Mouse (Mus musculus) adrenal gland, postnatal 14 days (tissue): ENCODE measurements around the gene Adarb1. TPM values are rescaled to one million over a fixed set of nuclear protein-coding genes. Genes with fewer than 3 reads are reported as not detected.
A peak's percentile ranks its signal among the peaks of the same experiment; 100 is the strongest.

Source experiments
- DNase-seq: peaks from one replicate; pipeline ENCODE4 v3.0.0; 2021; ENCODE audit warnings: mixed read lengths
- total RNA-seq: library from RNA; stranded (reverse); gene quantifications from 2 replicates; pipeline ENCODE4 v1.2.3, GENCODE M21; 2021

Gene Adarb1
- total RNA-seq, 1 experiment from 2014 or later = 21.9 TPM

DNA sequence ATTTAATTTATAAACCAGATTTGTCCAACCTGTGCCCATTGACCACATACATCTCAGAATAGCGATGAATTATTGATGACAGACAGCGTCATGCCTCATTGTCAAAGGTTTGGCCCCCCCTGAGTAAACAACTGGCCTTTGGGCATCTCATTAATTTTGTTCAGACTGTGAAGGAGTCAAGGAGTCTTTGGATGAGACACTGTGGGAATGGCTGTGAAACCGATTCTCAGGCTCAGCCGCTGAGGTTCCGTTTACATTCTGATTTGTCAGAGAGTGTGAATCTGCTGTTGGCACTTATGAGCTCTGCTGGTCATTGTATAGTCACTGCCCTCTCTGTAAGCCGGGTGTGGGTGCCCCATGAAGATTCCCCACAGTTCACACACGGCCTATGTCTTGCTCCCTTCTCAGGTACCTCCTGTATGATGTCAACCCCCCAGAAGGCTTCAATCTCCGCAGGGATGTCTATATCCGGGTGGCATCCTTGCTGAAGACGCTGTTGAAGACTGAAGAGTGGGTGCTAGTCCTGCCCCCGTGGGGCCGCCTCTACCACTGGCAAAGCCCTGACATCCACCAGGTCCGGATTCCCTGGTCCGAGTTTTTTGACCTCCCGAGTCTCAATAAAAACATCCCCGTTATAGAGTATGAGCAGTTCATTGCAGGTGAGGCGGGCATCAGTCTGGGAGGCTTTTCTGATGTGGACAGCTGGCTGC, 157.7 kb downstream of the Adarb1 start:
- DNase-seq = no peak

DNA sequence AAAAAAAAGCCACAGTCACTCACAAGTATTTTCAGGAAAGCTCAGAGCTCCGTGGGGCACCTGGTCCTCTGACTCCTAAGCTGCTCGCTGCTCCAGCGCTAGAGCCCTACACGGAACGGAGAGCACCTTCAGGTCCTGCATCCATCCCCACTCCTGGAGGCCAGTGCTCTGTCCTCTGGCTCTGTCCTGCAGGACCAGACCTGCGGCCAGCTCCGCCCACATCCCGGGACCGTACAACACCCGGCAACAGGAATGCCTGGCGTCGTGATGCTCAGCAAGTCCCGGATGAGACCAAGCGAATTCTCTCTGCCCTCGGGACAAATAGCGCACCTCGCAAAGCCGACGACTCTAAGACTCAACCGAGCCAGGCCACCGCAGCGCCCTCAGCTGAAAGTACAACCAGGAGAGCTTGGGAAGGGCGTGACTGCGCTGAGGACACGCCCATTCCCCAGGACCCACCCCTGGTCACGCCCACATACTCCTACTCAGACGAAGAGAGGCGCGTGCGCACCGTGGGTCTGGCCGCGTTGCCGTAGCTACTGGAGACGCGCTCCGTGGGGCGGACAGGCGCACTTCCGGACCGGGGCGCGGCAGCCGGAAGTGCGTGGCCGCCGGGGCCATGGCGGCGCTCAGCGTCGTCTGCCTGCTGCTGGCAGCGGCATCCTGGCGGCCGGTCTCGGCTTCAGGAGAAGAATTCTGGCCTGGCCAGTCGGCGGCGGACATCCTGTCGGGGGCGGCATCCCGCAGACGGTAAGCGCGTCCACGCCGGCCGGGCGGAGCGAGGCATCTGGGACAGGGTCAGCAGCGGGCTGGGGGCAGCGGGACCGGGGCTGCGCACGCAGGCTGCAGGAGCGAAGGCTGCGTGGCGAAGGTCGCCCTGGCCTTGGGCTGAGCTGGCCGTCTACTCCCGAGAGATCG, 159.1 kb downstream of the Adarb1 start, which contains the start of gene Pofut2:
Pofut2 (plus strand) TSS at position 515 of the 918 bp plus-strand sequence.
- peak; percentile 98 for DNase-seq

DNA sequence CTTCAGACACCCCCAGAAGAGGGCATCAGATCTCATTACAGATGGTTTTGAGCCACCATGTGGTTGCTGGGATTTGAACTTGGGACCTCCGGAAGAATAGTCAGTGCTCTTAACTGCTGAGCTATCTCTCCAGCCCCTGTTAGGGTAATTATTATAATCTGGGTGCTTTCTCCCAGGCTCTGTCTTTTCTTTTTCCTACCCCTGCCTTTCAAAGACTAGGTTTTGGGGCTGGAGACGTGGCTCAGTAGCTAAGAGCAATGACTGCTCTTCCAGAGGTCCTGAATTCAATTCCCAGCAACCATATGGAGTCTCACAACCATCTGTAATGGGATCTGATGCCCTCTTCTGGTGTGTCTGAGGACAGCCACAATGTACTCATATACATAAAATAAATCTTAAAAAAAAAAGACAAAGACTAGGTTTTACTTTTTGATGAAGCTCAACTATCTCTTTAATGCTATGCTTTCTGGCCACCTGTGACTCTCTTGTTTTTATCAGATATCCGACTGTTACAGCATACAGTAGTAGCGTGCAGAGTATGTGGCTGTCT, 160.0 kb downstream of the Adarb1 start:
- no peak for DNase-seq

DNA sequence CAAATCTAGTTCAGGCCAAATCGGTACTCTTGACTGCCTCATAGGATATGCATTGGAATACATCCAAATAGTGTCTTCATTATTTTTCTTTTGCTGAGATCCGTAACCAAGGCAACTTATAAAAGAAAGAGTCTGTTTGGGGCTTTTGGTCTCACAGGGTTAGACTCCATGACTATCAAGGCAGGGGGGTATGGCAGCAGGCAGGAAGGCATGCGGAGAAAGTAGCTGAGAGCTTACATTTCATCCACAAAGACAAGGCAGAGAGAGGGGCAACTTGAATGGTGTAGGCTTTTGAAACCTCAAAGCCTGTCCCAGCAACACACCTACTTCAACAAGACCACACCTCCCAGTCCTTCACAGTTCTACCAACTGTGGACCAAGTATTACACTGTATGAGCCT, 162.4 kb downstream of the Adarb1 start:
- DNase-seq = no peak

DNA sequence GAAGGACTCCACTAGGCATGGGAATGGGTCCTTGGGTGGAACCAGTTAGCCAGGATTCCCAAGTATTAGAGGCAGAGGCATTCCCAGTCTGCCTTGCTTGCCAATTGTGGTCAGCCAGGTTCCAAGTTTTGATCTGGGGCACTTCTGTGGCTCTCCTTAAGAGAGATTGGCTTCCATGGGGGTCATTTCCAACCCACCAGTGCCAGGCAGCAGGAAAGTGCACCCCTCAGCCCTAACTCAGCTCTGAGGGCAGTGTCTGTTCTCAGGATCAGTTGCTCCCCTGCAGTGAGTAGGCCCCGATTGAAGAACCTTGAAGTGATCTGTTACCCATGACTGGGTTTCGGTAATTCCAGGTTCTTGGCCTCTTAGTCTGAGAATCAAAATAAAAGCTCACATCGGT, 162.8 kb downstream of the Adarb1 start:
- no peak for DNase-seq

DNA sequence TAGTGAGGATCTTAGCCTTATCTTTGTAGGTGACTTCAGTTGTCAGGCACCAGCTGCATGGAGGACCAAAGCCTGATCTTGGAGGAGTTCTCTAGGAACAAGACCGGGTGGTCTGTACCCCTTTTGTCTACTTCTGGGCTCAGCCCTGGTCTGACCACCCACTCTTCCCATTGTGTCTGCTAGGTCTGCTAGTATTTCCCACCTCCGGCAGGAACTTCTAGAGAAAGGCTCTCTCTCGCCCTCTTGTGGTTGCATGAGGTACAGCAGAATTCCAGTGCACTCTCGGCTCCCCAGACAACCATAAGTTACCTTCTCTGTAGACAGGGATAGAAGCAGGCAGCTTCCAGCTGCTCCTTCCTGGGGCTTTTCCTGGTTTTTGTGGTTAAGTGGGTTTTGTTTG, 165.3 kb downstream of the Adarb1 start:
- DNase-seq = peak; percentile 89

DNA sequence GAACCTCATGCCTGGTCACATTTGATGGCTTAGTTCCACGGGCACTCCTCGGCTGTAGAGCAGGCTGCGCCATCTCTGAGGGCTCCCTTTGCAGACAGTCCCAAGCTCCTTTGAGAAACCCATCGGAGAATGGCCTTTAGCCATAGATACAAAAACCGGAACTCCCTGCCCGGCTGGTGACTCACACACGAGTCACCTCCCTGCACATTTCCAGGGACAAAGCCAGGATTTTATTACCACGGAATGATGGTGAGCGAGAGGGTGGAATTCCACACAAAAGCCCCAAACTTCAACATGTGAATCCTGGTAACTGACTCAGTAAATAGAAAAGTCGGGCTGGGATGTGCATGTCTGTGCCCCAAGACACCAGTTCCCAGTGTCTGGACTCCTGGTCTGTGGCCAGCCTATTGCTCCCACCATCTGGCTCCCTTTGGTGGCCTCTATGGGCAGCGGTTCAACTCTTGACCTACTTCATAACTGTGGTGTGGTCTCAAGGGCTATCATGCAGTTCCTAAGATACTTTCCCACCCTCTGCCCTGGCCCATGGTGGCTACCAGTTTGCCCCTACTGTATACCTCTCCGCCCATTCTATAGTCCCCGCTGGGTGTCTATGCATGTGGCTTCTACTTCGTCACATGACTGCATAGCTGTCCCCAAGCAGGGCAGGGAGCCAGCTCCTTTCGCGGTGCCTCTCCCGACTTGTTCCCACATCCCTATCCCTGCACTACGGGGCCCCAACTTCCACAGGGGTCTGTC, 166.1 kb downstream of the Adarb1 start:
- DNase-seq = peak; percentile 80

DNA sequence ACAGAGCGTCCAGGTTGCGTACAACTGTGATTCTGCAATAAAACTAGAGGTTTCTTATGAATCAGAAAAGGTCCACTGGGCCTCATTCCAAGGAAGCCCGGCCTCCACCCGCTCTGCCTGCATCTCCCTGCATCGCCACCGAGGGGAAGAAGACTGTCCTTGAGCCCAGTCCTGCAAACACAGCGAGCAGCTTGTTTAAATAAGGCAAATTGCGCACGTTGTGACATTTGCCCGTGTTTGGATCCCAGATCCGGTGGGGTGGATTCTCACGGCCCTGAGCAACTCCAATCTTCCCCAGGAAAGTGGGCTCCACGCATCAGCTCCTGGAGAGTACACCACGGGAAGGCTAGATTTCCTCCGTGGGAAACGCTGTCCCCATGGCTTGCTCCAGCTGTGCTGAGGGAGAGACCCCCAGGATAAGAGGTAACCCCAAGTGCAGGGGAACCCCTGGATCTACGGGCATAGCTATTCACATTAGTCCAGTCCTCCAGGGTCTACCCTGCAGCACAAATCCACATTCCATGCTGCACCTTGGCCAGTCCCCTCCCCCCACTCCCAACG, 166.8 kb downstream of the Adarb1 start:
- peak; percentile 90 for DNase-seq

DNA sequence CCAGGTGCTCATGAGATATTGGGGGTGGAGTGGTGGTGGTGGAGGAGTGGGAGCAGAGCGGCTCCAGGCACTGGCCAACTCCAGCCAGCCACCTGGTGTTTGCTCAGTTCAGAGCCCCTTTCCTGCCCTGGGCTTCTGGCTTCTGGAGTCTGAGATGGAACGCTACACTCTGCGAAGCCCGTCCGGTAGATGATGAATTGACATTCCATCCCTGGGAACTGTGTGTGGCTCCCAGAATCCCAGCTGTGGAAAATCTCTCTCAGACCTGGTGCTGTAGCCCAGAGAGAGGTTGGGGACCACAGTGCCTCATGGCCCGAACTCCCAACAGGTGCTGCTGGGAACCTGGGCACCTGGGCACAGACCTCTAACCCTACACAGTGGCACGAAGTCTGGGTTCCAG, 170.4 kb downstream of the Adarb1 start:
- no peak for DNase-seq

DNA sequence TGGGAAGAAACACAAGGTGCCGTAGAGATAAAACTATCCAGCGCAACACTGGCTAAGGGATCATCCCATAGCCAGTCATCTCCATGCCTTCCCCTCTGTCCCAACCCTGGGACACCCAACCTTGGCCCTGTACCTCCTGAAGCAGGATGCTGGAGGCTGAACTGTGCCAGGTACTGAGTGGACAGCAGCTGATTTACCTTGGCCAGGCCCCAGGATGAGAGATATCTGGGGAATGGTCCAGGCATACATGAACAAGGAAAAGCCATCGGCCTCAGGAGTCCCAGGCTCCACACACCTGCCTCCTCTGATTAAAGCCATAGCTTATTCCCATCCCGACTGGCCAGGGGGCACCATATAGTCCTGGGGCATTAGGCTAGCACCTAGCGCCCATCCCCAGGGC, 171.0 kb downstream of the Adarb1 start:
- DNase-seq = no peak

DNA sequence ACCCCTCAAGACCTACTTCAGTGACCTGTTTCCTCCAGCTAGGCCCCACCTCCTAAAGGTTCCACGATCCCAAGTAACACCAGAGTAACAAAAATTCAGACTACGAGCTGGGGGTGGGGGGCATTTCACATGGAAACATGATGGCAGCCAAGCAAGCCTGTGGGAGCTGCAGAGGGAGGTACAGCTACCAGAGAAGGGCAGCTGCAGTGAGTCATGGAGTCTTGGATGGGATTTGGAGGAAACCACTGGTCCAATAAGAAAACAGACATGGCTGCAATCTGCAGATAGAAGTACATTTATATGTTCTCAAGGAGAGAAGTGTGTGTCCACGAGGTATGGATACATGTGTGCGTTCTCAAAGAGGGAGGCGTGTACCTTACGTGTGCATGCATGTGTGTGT, 173.3 kb downstream of the Adarb1 start:
- DNase-seq = no peak

DNA sequence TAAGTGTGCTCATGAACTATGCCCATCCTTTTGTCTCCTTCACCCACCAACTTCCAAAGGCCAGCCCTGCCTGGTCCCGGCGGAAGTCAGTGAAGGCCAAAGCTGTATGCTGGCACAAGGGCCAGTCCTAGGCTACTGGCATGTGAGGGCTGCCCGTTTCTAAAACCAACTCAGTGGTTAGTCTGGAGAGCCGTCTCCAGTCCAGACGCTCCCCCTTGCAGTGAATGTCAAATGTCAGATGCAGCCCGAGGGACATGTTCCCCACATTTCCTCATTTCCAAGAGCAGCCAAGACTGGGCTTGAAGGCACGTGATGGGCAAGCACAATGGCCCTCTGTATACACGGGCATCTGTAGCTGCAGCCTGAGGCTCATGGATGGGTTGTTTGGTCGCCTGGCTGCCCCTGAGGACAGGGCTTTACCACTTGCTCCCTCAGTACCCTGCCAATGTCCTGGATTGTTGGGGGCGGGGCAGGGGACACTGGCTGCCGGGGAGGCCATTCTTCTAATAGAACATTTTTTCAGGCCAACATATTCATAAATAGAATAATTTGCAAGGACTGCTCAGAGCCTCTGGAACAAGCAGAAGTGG, 174.4 kb downstream of the Adarb1 start:
- DNase-seq = no peak

DNA sequence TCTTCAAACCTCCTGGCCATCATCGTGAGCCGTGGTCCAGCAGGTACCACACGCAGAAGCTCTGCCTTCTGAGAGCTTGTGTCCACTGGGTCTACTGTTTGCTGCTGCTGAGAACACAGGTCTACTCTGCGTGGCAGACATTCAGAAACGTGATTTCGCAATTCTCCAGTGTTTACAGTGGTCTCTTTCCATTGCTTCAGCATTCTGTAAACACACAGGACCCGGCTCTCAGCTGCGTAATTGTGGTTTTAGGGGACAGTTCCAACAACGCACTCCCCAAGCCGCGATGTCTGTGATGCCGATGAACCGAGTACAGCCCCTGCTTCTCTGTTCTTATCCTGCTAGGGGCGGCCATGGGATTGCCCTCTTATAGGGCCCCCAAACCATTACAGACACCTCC, 175.2 kb downstream of the Adarb1 start:
- no peak for DNase-seq

DNA sequence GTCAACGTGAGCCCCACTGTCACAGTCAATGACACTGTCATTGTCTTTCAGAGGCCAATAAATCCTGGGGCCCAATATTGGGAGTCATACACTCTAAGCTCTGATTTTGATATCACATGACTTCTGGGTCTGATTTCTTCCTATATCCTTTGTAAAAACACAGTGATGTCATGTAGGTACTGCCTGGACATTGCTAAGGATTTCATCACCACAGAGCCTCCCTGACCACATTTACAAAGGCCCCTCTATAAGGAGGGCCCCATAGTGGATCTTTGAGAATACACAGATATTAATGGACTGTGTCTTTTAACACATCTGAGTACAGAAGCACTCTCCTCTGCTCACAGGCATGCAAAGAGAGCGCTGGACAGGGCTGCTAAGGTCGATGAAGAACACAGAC, 175.7 kb downstream of the Adarb1 start:
- no peak for DNase-seq

DNA sequence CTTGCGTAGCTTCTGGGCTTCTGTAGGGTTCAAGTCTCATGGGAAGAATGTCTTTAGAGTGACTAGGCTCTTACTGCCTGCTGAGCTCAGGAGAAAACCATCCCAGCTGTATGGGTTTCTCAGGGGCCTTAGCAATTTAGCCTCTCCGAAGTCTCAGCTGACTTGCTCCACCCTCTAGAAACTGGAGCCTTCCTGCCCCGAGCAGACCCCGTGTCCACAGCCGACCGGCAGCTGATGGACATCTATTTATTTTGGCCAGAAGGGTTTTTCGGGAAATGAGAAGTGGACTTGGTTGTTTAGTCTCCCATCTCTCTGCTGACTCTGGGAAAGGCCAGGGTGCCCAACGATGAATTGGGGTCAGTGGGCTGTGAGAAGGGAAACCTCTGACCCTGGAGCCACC, 177.3 kb downstream of the Adarb1 start:
- no peak for DNase-seq

Other genes starting within 250 kb of the Adarb1 start
- gene Pofut2, start 159.1 kb downstream of the Adarb1 start, total RNA-seq = 72.6 and 78.3 TPM in 2 replicates
- gene Fam207a, start 97.5 kb upstream of the Adarb1 start, total RNA-seq = 21.6 and 27.2 TPM in 2 replicates
- 5.8 and 16.0 TPM in 2 replicates for gene Itgb2, start 112.0 kb upstream of the Adarb1 start, total RNA-seq
- gene Pttg1ip, start 163.4 kb upstream of the Adarb1 start, total RNA-seq = 168 and 172 TPM in 2 replicates
- 93.0 and 111 TPM in 2 replicates for gene Sumo3, start 187.8 kb upstream of the Adarb1 start, total RNA-seq
- gene Gm49325, start 187.9 kb upstream of the Adarb1 start, total RNA-seq = 23.6 and 31.5 TPM in 2 replicates
- 49.8 and 50.2 TPM in 2 replicates for gene Ube2g2, start 204.0 kb upstream of the Adarb1 start, total RNA-seq